Mouse (Mus musculus) embryonic facial prominence, embryonic 14.5 days (tissue): ENCODE measurements around the gene Gys1. TPM values are rescaled to one million over a fixed set of nuclear protein-coding genes. Genes with fewer than 3 reads are reported as not detected.

Source experiments
- ATAC-seq: fragments of 200-750 bp; cut with Nextera tagmentation; 2 replicates; pipeline ENCODE4 v1.8.0; 2017; ENCODE audit warnings: low read depth, moderate number of reproducible peaks, moderate TSS enrichment
- DNase-seq: peaks from one replicate; pipeline ENCODE4 v3.0.0-alpha.2; 2015; ENCODE audit warnings: low spot score
- H3K27ac ChIP-seq: fragments of 300-500 bp; sonication (generic); replicated peaks from 2 replicates; pipeline ENCODE4 v1.5.1; 2014; ENCODE audit warnings: low read depth, mild to moderate bottlenecking, low read length, moderate library complexity
- H3K27me3 ChIP-seq: fragments of 300-500 bp; sonication (generic); replicated peaks from 2 replicates; pipeline ENCODE4 v1.6.1; 2014; ENCODE audit warnings: low read length; ENCODE audit not compliant: control insufficient read depth, insufficient read depth
- H3K36me3 ChIP-seq: fragments of 300-500 bp; sonication (generic); 2 replicates; pipeline ENCODE4 v1.6.1; 2014; ENCODE audit warnings: low read length, mixed read lengths; ENCODE audit not compliant: control insufficient read depth, insufficient read depth
- H3K4me1 ChIP-seq: fragments of 300-500 bp; sonication (generic); 2 replicates; pipeline ENCODE4 v1.6.1; 2014; ENCODE audit warnings: antibody characterized with exemption, low read length; ENCODE audit not compliant: control insufficient read depth, insufficient read depth
- H3K4me2 ChIP-seq: fragments of 300-500 bp; sonication (generic); 2 replicates; pipeline ENCODE4 v1.6.1; 2014; ENCODE audit warnings: low read depth, mild to moderate bottlenecking, low read length, moderate library complexity, mixed read lengths
- H3K4me3 ChIP-seq: fragments of 300-500 bp; sonication (generic); 2 replicates; pipeline ENCODE4 v1.5.1; 2014; ENCODE audit warnings: low read depth, mild to moderate bottlenecking, low read length
- H3K9ac ChIP-seq: fragments of 300-500 bp; sonication (generic); 2 replicates; pipeline ENCODE4 v1.6.1; 2014; ENCODE audit warnings: low read depth, mild to moderate bottlenecking, low read length, moderate library complexity, mixed read lengths
- H3K9me3 ChIP-seq: fragments of 300-500 bp; sonication (generic); 2 replicates; pipeline ENCODE4 v1.6.1; 2016; ENCODE audit warnings: low read length; ENCODE audit not compliant: control insufficient read depth
- WGBS: fragments of 180-500 bp; shearing (Covaris S2); extraction: QIAGEN DNeasy Blood & Tissue Kit; methylation state at CpG from one replicate; pipeline ENCODE4 v1.1.7; 2014; 5-methylcytosine and 5-hydroxymethylcytosine counted together
- polyA plus RNA-seq: library from polyadenylated mRNA; unstranded; fragments of >200 nt; fragmentation: Nextera tagmentation; extraction: Ambion mirVana; gene quantifications from 2 replicates; pipeline ENCODE4 v1.2.1, GENCODE M21; 2014

Gene Gys1
- polyA plus RNA-seq, 1 experiment from 2014 or later: 39.3 TPM

DNA sequence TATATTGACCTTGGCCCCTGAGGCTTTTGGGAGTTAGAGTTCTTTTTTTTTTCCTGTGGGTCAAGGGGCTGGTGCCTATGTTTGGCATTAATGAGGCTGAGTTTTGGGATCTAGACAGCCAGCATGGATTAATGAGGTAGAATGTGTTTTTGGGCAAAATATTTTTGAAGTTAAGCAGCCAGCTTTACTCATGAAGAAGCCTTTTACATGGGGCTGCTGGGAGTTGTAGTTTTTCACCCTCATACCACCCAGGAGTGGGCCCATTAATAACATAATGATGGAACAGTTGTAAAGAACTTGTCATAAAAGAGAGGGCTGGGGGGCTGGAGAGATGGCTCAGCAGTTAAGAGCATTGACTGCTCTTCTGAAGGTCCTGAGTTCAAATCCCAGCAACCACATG is 11.9 kb downstream of the Gys1 start:
- Histone ChIP-seq H3K9me3 (no peaks in the 10 kb centered on the region), H3K4me3 (no peak overlapping the region), H3K27me3 (no peaks in the 10 kb centered on the region), H3K4me1 (no peaks in the 10 kb centered on the region), H3K4me2 (no peak overlapping the region), H3K36me3 (peaks cover 58% of the 10 kb centered on the region), H3K9ac (no peak overlapping the region), H3K27ac (no peak overlapping the region)
- no peak for ATAC-seq
- DNase-seq: no peak

GRCm38 (mm10) chr7:45447325-45447990 is 12.8 kb downstream of the Gys1 start:
- H3K36me3 ChIP-seq: peaks cover 60% of the 10 kb centered on the region

GRCm38 (mm10) chr7:45449974-45450373 is 15.3 kb downstream of the Gys1 start:
- Histone ChIP-seq H3K4me1 (no peaks in the 10 kb centered on the region), H3K9ac (no peak overlapping the region), H3K36me3 (peaks cover 55% of the 10 kb centered on the region), H3K4me3 (no peak overlapping the region), H3K9me3 (no peaks in the 10 kb centered on the region), H3K27me3 (no peaks in the 10 kb centered on the region), H3K27ac (no peak overlapping the region), H3K4me2 (no peak overlapping the region)
- WGBS: 91% methylated on average over 1 of the region's 1 CpGs
- no peak for ATAC-seq
- no peak for DNase-seq

More at GRCm38 (mm10) chr7:45447325-45447990, 12.8 kb downstream of the Gys1 start:
- H3K9me3 ChIP-seq: no peaks in the 10 kb centered on the region
- 36% methylated on average over 11 of the region's 11 CpGs for WGBS
- H3K9ac ChIP-seq: peak overlapping the region; percentile 25; the same call in 1 of the 2 replicates
- no peak overlapping the region for H3K4me2 ChIP-seq
- no peaks in the 10 kb centered on the region for H3K4me1 ChIP-seq
- H3K27ac ChIP-seq: 0 out of 2 replicates have a peak overlapping the region, but pooled peaks have one; percentile 5
- H3K27me3 ChIP-seq: no peaks in the 10 kb centered on the region
- peak; percentile 60 for DNase-seq
- no peak overlapping the region for H3K4me3 ChIP-seq
- ATAC-seq: 0 out of 2 replicates have a peak, but pooled peaks have one; percentile 14

GRCm38 (mm10) chr7:45451344-45451982 is 16.8 kb downstream of the Gys1 start:
- Histone ChIP-seq H3K4me3 (no peak overlapping the region), H3K27me3 (no peaks in the 10 kb centered on the region), H3K4me1 (no peaks in the 10 kb centered on the region), H3K9me3 (no peaks in the 10 kb centered on the region), H3K27ac (no peak overlapping the region), H3K4me2 (no peak overlapping the region), H3K36me3 (peaks cover 67% of the 10 kb centered on the region), H3K9ac (no peak overlapping the region)
- WGBS: 55% methylated on average over 23 of the region's 23 CpGs
- DNase-seq: peak; percentile 80
- peak; percentile 70 for ATAC-seq

DNA sequence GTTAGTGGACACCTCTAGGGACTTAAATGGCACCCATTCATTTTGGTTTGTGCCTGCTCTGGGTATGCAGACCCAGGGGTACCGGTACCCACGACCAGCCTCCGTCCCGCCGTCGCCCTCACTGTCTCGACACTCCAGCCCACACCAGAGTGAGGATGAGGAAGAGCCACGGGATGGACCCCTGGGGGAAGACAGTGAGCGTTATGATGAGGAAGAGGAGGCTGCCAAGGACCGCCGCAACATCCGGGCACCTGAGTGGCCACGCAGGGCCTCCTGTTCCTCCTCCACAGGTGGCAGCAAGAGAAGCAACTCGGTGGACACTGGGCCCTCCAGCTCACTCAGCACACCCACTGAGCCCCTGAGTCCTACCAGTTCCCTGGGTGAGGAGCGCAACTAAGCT is 20.3 kb downstream of the Gys1 start:
- H3K9me3 ChIP-seq: no peaks in the 10 kb centered on the region
- no peak for DNase-seq
- H3K4me1 ChIP-seq: peaks cover 8% of the 10 kb centered on the region
- H3K4me3 ChIP-seq: no peak overlapping the region
- peaks cover 67% of the 10 kb centered on the region for H3K36me3 ChIP-seq
- H3K4me2 ChIP-seq: no peak overlapping the region
- 88% methylated on average over 15 of the region's 15 CpGs for WGBS
- H3K27ac ChIP-seq: no peak overlapping the region
- no peak for ATAC-seq
- H3K27me3 ChIP-seq: no peaks in the 10 kb centered on the region
- no peak overlapping the region for H3K9ac ChIP-seq

DNA sequence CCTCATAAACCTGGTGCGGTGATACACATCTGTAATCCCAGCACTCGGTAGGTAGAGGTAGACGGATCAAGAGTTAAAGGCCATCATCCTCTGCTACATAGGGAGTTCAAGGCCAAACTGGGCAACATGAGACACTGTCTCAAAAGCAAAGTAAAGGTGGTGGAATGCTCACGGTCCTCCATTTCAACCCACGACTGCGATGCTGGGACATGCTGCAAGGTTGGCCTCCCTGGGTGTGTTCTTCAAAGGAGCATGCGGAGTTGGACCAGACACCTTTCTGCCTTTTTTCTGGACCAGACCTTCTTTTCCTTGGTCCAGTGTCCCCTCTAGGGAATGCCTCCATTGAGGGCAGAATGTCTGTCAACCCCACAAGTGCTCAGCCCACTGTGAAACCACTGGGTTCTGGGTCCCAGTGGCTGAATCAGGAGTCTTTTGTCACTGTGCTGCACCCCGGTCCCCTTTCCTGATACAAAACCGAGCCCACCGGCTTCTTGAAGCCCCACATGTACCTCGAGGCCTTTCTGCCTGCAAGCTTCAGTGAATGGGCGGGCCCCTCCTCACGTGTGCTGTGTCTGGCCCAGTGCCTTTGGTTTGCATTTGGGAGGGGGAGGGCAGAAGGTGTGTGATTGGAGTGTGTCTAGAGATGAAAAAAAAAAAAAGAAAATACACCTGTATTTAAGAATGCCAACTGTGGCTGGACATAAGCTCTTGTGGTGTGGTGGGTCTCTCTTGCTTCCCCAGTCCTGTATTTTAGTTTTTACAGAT is 21.5 kb downstream of the Gys1 start:
- DNase-seq: no peak
- H3K27ac ChIP-seq: no peak overlapping the region; the same call in 1 of the 2 replicates
- no peak overlapping the region for H3K4me3 ChIP-seq
- WGBS: 71% methylated on average over 13 of the region's 13 CpGs
- H3K36me3 ChIP-seq: peaks cover 68% of the 10 kb centered on the region
- H3K4me2 ChIP-seq: no peak overlapping the region
- H3K27me3 ChIP-seq: no peaks in the 10 kb centered on the region
- H3K9me3 ChIP-seq: no peaks in the 10 kb centered on the region
- H3K9ac ChIP-seq: no peak overlapping the region
- no peak for ATAC-seq
- peaks cover 19% of the 10 kb centered on the region for H3K4me1 ChIP-seq

DNA sequence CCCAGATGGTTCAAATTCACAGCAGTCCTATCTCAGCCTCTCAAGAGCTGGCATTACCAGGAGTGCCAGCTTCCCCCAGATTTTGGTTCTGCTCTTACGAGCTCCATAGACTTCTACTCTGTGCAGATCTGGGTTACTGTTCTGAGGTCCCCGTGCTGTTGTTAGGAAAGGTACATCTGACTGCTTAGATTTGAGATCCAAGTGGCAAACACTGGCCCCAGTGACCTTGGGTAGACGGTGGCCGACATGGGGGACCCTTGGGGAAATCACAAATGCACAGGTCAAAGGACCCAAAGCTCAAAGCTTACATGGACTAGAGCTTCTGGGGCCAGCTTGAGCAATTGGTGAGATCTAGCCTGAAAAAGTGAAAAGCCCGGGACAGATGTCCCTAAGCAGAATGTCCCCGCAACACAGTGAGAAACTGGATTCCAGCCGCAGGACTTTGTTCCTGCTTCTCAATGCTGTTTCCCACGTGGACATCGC is 22.1 kb downstream of the Gys1 start:
- Histone ChIP-seq H3K4me1 (peaks cover 21% of the 10 kb centered on the region), H3K4me2 (peak overlapping the region; percentile 68), H3K27ac (0 out of 2 replicates have a peak overlapping the region, but pooled peaks have one; percentile 58), H3K9me3 (no peaks in the 10 kb centered on the region), H3K27me3 (no peaks in the 10 kb centered on the region), H3K9ac (0 out of 2 replicates have a peak overlapping the region, but pooled peaks have one; percentile 82), H3K4me3 (0 out of 2 replicates have a peak overlapping the region, but pooled peaks have one; percentile 60), H3K36me3 (peaks cover 69% of the 10 kb centered on the region)
- ATAC-seq (no peak), DNase-seq (no peak)
- 48% methylated on average over 9 of the region's 9 CpGs for WGBS

DNA sequence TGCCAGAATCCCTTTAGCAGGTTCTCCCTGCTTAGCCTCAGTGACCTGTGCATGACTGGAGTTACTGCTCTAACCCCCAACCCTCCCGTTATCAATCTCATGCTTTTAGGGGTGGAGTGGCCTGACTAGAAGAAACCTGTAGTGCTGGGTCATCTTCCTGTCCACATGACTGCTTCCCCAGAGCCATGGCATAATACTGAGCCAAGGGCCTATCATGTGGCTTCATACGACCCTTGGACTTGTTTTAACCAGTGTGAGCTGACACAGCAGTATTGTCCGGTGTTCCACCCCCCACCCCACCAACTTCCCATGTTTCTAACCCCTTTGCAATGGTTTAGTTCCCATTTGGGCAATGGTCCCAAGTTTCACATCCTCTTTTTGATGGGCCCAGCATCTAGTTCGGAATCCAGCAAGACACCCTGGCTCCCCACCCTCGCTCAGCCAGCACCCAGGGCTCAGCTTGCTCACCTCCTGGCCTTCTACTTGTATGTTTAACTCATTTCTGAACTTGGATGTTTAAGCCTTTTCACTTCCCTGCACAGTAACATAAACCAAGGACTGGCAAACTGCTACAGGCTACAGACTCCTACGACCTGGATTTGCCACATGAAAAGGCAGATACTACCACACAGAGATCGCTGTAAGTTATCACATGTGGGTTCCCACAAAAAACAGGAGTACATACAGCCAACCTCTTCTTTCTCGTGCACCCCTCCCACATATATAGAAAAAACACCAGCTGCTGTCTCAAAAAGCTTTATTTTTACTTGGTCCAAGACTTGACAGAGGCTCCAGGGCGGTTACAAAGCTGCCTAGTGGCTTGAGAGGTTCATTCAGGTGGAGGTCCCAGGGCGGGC is 22.8 kb downstream of the Gys1 start:
- H3K4me3 ChIP-seq: peak overlapping the region; percentile 60
- peak overlapping the region; percentile 68 for H3K4me2 ChIP-seq
- no peaks in the 10 kb centered on the region for H3K27me3 ChIP-seq
- peaks cover 69% of the 10 kb centered on the region for H3K36me3 ChIP-seq
- DNase-seq (no peak), ATAC-seq (no peak)
- H3K9ac ChIP-seq: peak overlapping the region; percentile 82
- H3K27ac ChIP-seq: peak overlapping the region; percentile 58
- H3K9me3 ChIP-seq: no peaks in the 10 kb centered on the region
- WGBS: 51% methylated on average over 9 of the region's 10 CpGs
- peaks cover 24% of the 10 kb centered on the region for H3K4me1 ChIP-seq
